Mouse (Mus musculus): ENCODE measurements around the gene Fgfr2. TPM values are rescaled to one million over a fixed set of nuclear protein-coding genes. Genes with fewer than 3 reads are reported as not detected.

The Fgfr2 gene
- total RNA-seq, 1 experiment, result 37.5 TPM

DNA sequence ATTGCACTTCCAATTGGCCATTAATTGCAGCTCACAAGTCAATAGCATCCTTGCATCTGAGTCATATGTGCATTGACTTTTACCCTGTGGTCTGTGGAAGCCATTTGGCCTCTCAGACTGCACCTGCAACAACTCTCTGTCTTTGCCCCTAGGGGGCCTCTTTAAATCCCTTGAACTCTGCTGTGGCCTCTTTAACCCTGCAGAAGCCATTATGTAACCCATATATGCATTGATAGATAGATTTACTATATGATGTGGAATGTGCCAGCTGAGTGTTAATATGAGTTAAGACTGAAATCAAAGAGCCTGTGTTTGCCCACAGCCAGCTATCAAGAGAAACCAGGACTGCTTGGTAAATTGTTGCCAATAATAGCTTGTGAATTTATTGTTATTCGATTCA is 924.3 kb downstream of the Fgfr2 start:
- H3K4me1 ChIP-seq (ENCODE audit: control insufficient read depth in 2 of 2, insufficient read depth in 2 of 2, low read length in 2 of 2, poor library complexity in 1 of 2), result no peaks in the 10 kb centered on the region
- TF ChIP-seq HCFC1 (IDR thresholded peaks at IDR 0.05; ENCODE audit: borderline replicate concordance, insufficient read depth, low read length), result no peak
- no peak for TF ChIP-seq MAFK (IDR thresholded peaks at IDR 0.05; ENCODE audit: insufficient read depth, low read depth, low read length)
- no peak for TF ChIP-seq ZNF384 (IDR thresholded peaks at IDR 0.05; ENCODE audit: low read depth, low read length)
- TF ChIP-seq CHD2 (IDR thresholded peaks at IDR 0.05; ENCODE audit: low read depth, low read length), result no peak
- no peak for TF ChIP-seq ZC3H11A (IDR thresholded peaks at IDR 0.05; ENCODE audit: borderline replicate concordance, low read depth, low read length)
- in situ Hi-C loops (cut with MboI; ENCODE audit: low sequenced_read_pairs in 2 of 2, unreplicated experiment in 2 of 2), result no loop called here
- no peak overlapping the region for H3K4me3 ChIP-seq (ENCODE audit: insufficient read depth in 1 of 2, low read depth in 1 of 2, low read length in 2 of 2, poor library complexity in 1 of 2, severe bottlenecking in 1 of 2)
- H3K9me3 ChIP-seq (ENCODE audit: control insufficient read depth, insufficient read depth, low read depth, low read length), result no peaks in the 10 kb centered on the region
- H3K9ac ChIP-seq (ENCODE audit: insufficient read depth, low read depth, low read length, poor library complexity, severe bottlenecking), result no peak overlapping the region
- H3K27ac ChIP-seq (ENCODE audit: insufficient read depth, low read depth, low read length, poor library complexity, severe bottlenecking), result no peak overlapping the region
- no peaks in the 10 kb centered on the region for H3K36me3 ChIP-seq (ENCODE audit: control insufficient read depth, insufficient read depth, low read length, poor library complexity, severe bottlenecking)
- DNase-seq (ENCODE audit: low read depth, low spot score), result no peak

DNA sequence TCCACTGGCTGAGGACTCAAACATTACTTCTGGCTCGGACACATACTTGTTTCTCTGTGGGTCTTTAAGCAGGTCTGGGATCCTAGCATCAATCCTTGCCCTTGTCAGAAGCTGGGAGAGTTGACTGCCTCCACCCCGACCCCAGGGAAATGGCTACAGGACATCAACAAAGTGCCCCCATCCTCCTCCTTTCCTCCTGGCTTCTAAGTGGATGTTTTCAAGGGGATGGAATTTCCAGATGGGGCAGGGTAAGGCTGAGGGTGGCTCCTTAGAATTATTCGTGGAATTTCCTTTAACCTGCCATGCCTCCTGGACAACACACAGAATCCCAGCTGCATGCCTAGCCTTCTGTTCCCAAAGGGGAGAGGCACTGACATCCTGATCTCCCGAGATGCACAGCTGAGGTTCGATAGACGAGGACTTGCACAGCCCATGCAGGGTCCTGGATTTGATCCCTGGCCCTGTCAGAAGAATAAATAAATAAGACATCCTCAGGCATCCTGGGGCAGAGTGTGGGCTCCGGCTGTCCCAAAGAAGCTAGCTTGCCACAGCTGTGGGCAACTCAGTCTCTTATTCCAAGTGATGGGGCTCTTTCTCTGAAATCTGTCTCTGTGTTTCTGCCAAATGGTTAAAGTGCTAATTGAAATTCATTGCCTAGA is 925.2 kb downstream of the Fgfr2 start:
- in situ Hi-C loops (cut with MboI; ENCODE audit: low sequenced_read_pairs in 2 of 2, unreplicated experiment in 2 of 2), result no loop called here

DNA sequence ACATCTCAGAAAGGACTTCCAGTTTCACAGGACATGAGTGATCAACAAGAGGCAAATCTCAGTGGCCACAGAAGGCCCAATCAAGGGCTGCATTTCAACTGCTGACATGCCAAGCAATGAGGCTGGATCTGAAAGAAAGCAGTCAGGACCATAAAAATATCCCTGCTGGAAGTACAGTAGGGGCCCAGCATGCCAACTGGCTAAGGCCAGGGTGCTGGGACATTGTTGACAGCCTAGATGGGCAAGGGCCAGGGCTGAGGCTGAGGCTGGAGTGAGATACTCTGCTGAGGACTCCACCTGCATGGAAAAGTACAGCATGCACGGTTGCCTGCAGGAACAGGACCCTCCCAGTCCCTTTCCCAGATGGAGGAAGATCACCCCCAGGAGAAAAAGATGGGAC is 926.6 kb downstream of the Fgfr2 start:
- TF ChIP-seq MAFK (IDR thresholded peaks at IDR 0.05; ENCODE audit: insufficient read depth, low read depth, low read length), result no peak
- no peak for TF ChIP-seq ZNF384 (IDR thresholded peaks at IDR 0.05; ENCODE audit: low read depth, low read length)
- no peak for TF ChIP-seq HCFC1 (IDR thresholded peaks at IDR 0.05; ENCODE audit: borderline replicate concordance, insufficient read depth, low read length)
- TF ChIP-seq ZC3H11A (IDR thresholded peaks at IDR 0.05; ENCODE audit: borderline replicate concordance, low read depth, low read length), result no peak
- TF ChIP-seq CHD2 (IDR thresholded peaks at IDR 0.05; ENCODE audit: low read depth, low read length), result no peak
- in situ Hi-C loops (cut with MboI; ENCODE audit: low sequenced_read_pairs in 2 of 2, unreplicated experiment in 2 of 2), result no loop called here
- Histone ChIP-seq H3K4me3 (ENCODE audit: insufficient read depth in 1 of 2, low read depth in 1 of 2, low read length in 2 of 2, poor library complexity in 1 of 2, severe bottlenecking in 1 of 2) (no peak overlapping the region), H3K9me3 (ENCODE audit: control insufficient read depth, insufficient read depth, low read depth, low read length) (no peaks in the 10 kb centered on the region), H3K4me1 (ENCODE audit: control insufficient read depth in 2 of 2, insufficient read depth in 2 of 2, low read length in 2 of 2, poor library complexity in 1 of 2) (no peaks in the 10 kb centered on the region), H3K9ac (ENCODE audit: insufficient read depth, low read depth, low read length, poor library complexity, severe bottlenecking) (no peak overlapping the region), H3K36me3 (ENCODE audit: control insufficient read depth, insufficient read depth, low read length, poor library complexity, severe bottlenecking) (no peaks in the 10 kb centered on the region), H3K27ac (ENCODE audit: insufficient read depth, low read depth, low read length, poor library complexity, severe bottlenecking) (no peak overlapping the region)
- DNase-seq (ENCODE audit: low read depth, low spot score), result no peak

More for the DNA sequence above, 925.2 kb downstream of the Fgfr2 start:
- Histone ChIP-seq H3K4me1 (ENCODE audit: control insufficient read depth in 2 of 2, insufficient read depth in 2 of 2, low read length in 2 of 2, poor library complexity in 1 of 2) (no peaks in the 10 kb centered on the region), H3K9me3 (ENCODE audit: control insufficient read depth, insufficient read depth, low read depth, low read length) (no peaks in the 10 kb centered on the region), H3K36me3 (ENCODE audit: control insufficient read depth, insufficient read depth, low read length, poor library complexity, severe bottlenecking) (no peaks in the 10 kb centered on the region), H3K27ac (ENCODE audit: insufficient read depth, low read depth, low read length, poor library complexity, severe bottlenecking) (no peak overlapping the region), H3K4me3 (ENCODE audit: insufficient read depth in 1 of 2, low read depth in 1 of 2, low read length in 2 of 2, poor library complexity in 1 of 2, severe bottlenecking in 1 of 2) (no peak overlapping the region), H3K9ac (ENCODE audit: insufficient read depth, low read depth, low read length, poor library complexity, severe bottlenecking) (no peak overlapping the region)
- no peak for TF ChIP-seq ZC3H11A (IDR thresholded peaks at IDR 0.05; ENCODE audit: borderline replicate concordance, low read depth, low read length)
- no peak for TF ChIP-seq HCFC1 (IDR thresholded peaks at IDR 0.05; ENCODE audit: borderline replicate concordance, insufficient read depth, low read length)
- no peak for TF ChIP-seq MAFK (IDR thresholded peaks at IDR 0.05; ENCODE audit: insufficient read depth, low read depth, low read length)
- no peak for TF ChIP-seq CHD2 (IDR thresholded peaks at IDR 0.05; ENCODE audit: low read depth, low read length)
- TF ChIP-seq ZNF384 (IDR thresholded peaks at IDR 0.05; ENCODE audit: low read depth, low read length), result no peak
- no peak for DNase-seq (ENCODE audit: low read depth, low spot score)

- H3K36me3 ChIP-seq (ENCODE audit: control insufficient read depth, insufficient read depth, low read length, poor library complexity, severe bottlenecking), result no peaks in the 10 kb centered on the region
- no peak overlapping the region for H3K27ac ChIP-seq (ENCODE audit: insufficient read depth, low read depth, low read length, poor library complexity, severe bottlenecking)
- H3K9ac ChIP-seq (ENCODE audit: insufficient read depth, low read depth, low read length, poor library complexity, severe bottlenecking), result no peak overlapping the region
- no peaks in the 10 kb centered on the region for H3K4me1 ChIP-seq (ENCODE audit: control insufficient read depth in 2 of 2, insufficient read depth in 2 of 2, low read length in 2 of 2, poor library complexity in 1 of 2)
- H3K9me3 ChIP-seq (ENCODE audit: control insufficient read depth, insufficient read depth, low read depth, low read length), result no peaks in the 10 kb centered on the region
- no peak for TF ChIP-seq ZNF384 (IDR thresholded peaks at IDR 0.05; ENCODE audit: low read depth, low read length)
- TF ChIP-seq MAFK (IDR thresholded peaks at IDR 0.05; ENCODE audit: insufficient read depth, low read depth, low read length), result no peak
- no peak for TF ChIP-seq CHD2 (IDR thresholded peaks at IDR 0.05; ENCODE audit: low read depth, low read length)
- no peak for TF ChIP-seq HCFC1 (IDR thresholded peaks at IDR 0.05; ENCODE audit: borderline replicate concordance, insufficient read depth, low read length)
- no peak for TF ChIP-seq ZC3H11A (IDR thresholded peaks at IDR 0.05; ENCODE audit: borderline replicate concordance, low read depth, low read length)
- no peak overlapping the region for H3K4me3 ChIP-seq (ENCODE audit: insufficient read depth in 1 of 2, low read depth in 1 of 2, low read length in 2 of 2, poor library complexity in 1 of 2, severe bottlenecking in 1 of 2)
- no peak for DNase-seq (ENCODE audit: low read depth, low spot score)
- in situ Hi-C loops (cut with MboI; ENCODE audit: low sequenced_read_pairs in 2 of 2, unreplicated experiment in 2 of 2), result no loop called here
Observed at GRCm38 (mm10) chr7:132193606-132194005, 929.5 kb downstream of the Fgfr2 start.
